Mouse (Mus musculus): ENCODE results near the gene Ly6g6f.

Gene Ly6g6f

DNA sequence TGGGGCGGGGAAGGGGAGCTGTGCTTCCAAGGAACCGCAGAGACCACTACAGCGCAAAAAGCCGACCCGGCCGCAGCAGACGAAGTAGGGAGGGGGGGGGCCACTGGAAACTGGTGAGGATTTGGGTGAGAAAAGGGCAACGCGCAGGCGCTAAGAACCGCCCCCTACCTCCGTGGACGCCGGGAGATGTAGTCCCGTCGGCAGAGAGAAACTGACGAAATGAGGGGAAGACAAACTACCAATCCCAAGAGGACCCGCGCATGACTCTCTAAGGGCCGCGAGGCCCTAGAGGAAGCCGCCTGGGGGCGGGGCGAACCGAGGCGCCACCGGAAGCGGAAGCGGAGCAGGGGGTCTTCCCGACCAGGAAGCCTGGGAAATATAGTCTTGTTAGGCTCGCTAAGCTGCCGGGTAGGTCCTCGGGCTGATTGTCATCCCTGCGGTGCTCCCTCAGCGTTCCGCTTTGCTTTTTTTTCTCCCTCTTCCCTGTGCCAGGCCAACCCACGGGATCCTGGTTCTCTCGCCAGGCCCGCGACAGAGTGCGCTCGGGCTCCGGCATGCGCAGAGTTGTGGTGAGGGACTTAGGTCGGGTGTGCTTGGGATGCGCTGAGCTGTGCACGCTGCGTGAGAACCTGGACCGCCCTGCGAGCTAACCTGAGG is 35.9 kb upstream of the Ly6g6f start, which contains the start of gene Gpank1:
Gene Gpank1, plus strand, starts transcription at position 313 of the 657 bp plus-strand sequence.
- CTCF ChIA-PET = interaction anchor here (0.5 to 2.1 kb wide), 19 partner anchors 9 to 137 kb away, joined by 3 to 9 read pairs (median 4); partner anchors contain the start of genes Apom (in 2 of the 4) and Atp6v1g2 (in 1 of the 4)
- POLR2A ChIA-PET = interaction anchor here (0.5 to 4.4 kb wide), 82 partner anchors 9 to 1033 kb away, joined by 3 to 43 read pairs (median 4); partner anchors contain the start of genes Ddx39b (in 3 of the 4), Abhd16a (in 2 of the 4), Apom (in 2 of the 4) and Msh5 (in 2 of the 4)

DNA sequence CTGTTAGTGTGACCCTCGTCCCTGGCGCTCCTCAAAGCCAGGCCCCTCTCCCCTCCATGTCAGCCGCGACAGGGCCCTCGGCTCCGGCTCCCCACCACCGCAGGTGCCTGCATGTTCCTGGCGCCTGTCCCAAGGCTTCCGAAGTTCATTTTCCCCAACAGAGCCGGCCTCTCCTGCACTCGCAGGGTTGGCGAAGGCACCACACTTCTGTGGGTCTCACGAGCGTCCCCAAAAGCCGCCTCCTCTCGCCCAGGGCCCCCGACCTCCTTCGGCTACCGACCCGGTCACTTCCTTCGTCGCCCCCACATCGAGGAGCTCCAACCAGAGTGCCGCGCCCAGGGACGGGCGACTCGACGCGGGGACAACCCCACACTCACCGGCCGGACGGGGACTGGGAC is 35.3 kb upstream of the Ly6g6f start:
- ChIA-PET POLR2A (interaction anchor here (0.6 to 4.4 kb wide), 62 partner anchors 9 to 476 kb away, joined by 3 to 43 read pairs (median 4); partner anchors contain the start of genes Abhd16a (in 2 of the 4), Apom (in 2 of the 4), Ddx39b (in 2 of the 4) and Bag6 (in 1 of the 4)), CTCF (interaction anchor here (0.5 to 2.1 kb wide), 15 partner anchors 11 to 137 kb away, joined by 3 to 9 read pairs (median 4); partner anchors contain the start of gene Atp6v1g2 (in 1 of the 4))

DNA sequence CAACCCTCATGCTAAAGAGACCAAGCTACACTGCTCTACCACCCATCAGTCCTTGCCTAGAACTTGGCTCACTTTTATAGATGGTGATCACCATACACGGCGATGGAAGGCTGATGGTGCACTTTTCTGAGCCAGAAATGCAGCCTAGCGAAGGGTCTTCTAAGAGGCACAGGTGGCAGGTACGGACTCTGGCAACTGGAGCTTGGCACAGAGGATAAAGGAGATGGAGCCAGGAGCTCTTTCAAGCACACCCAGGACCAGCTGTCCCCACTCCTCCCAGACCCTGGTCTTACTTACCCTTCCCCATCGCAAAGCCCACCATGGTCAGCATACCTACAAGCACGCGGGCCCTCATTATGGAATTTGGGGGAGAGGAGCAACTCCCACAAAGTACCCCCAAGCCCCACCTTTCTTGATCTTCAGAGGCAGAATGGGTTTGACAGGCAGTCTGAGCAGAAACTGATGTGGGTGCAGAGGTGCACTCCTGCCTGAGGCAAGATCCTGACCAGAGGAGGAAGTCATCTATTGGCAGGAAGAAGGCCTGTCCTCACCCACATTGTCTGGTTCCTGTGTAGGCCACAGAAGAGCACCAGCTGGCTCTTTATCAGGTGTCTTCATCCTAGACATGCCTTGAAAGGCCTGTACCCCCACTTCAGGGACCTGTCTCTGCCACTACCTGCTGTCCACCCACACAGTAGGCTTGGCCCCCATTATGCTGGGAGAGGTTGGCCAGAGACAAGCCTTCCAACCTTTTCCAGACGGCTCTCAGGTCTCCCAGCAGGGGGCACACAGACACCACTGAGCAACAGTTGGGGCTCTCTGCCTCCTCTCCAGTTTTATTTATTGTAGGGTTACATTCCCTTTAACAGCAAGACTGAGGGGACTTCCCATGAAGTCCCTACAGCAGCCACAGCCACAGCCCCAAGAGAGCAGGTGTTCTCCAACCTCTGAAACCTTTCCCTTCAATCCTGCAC is 29.9 kb upstream of the Ly6g6f start, which contains the start of gene Ly6g5b:
Gene Ly6g5b, minus strand, starts transcription at position 383 of the 974 bp plus-strand sequence.
- POLR2A ChIA-PET = interaction anchor here in 2 of 4 experiments (0.7 to 2.3 kb wide), 6 partner anchors 9 to 51 kb away, joined by 3 to 15 read pairs (median 3); partner anchors contain the start of gene D17H6S53E (in 1 of the 2)
- CTCF ChIA-PET = interaction anchor here in 3 of 4 experiments (0.6 to 1.4 kb wide), 3 partner anchors 12 to 159 kb away, joined by 3 read pairs; no protein-coding TSS in a partner anchor

DNA sequence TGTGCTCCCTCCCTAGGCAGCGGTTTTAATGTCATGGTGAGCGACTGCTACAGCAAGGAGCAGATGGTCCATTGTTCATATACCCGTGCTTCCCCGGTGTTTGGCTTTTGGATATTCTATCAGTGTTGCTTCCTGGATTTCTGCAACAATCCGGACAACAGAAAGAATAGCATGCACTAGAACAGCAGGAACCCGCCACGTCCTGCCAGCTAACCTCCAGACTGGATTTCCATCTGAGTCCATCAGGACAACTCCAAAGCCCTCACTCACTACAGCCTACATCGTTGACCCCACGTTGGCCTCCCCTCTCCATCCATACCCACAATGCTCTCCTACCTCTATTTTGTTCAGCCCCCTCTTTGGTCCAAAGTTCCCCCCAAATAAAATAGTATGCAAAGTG is 26.4 kb upstream of the Ly6g6f start:
- POLR2A ChIA-PET = interaction anchor here in 2 of 4 experiments (0.6 to 3.7 kb wide), 10 partner anchors 9 to 159 kb away, joined by 3 to 19 read pairs (median 4); partner anchors contain the start of genes Csnk2b (in 2 of the 2), D17H6S53E (in 2 of the 2), Gpank1 (in 2 of the 2) and Apom (in 1 of the 2)
- CTCF ChIA-PET = interaction anchor here in 3 of 4 experiments (0.6 to 2.4 kb wide), 4 partner anchors 10 to 885 kb away, joined by 3 to 6 read pairs (median 5); no protein-coding TSS in a partner anchor

DNA sequence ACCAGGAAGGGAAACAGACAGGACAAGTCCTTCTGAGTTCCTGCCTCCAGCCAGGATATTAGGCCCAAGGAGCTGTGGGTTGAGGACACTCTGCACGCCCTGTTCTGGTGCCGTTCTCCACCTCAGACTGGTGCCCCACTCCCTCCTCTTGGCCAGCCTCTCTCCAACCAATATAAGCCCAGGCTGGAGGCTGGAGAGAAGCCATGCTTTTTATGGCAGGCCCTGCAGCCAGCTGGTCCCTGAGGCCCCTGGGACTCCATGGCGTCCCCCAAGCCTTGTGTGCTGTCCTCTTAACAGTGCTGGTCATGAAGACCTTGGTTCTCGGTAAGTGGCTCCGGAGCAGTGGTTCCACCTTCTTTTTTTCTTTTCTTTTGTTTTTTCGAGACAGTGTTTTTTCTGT is 22.7 kb upstream of the Ly6g6f start, which contains the start of gene Ly6g5c:
Gene Ly6g5c, plus strand, starts transcription at position 183 of the 400 bp plus-strand sequence.
- ChIA-PET POLR2A (interaction anchor here in 3 of 4 experiments (0.6 to 1.9 kb wide), 9 partner anchors 9 to 1152 kb away, joined by 3 to 10 read pairs (median 4); partner anchors contain the start of genes Csnk2b (in 1 of the 3) and Gpank1 (in 1 of the 3)), CTCF (interaction anchor here in 2 of 4 experiments (0.5 to 1.0 kb wide), 3 partner anchors 11 to 102 kb away, joined by 7 to 14 read pairs (median 8); no protein-coding TSS in a partner anchor)

DNA sequence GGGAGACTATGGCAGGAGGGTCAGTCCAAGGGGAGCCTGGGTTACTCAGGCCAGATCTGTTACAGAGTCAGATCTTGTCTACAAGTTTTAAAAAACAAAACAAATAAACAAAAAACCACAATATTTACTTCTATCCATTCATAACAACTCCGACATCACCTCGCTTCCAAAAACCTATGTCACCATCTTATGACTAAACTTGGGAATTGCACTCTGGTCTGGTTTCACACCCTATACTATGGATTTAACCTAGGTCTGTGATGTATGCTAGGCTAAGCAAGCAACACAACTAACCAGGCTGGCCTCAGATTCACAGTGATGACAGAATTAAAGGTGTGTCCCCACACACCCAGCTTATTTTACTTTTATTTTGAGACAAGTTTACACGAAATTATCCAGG is 21.1 kb upstream of the Ly6g6f start:
- ChIA-PET CTCF (interaction anchor here in 2 of 4 experiments (0.7 to 3.3 kb wide), 5 partner anchors 85 to 408 kb away, joined by 3 to 16 read pairs (median 4); no protein-coding TSS in a partner anchor), POLR2A (interaction anchor here in 3 of 4 experiments (0.5 to 2.4 kb wide), 16 partner anchors 8 to 987 kb away, joined by 3 to 13 read pairs (median 3); partner anchors contain the start of genes Gpank1 (in 1 of the 3) and H2-DMa (in 1 of the 3))

DNA sequence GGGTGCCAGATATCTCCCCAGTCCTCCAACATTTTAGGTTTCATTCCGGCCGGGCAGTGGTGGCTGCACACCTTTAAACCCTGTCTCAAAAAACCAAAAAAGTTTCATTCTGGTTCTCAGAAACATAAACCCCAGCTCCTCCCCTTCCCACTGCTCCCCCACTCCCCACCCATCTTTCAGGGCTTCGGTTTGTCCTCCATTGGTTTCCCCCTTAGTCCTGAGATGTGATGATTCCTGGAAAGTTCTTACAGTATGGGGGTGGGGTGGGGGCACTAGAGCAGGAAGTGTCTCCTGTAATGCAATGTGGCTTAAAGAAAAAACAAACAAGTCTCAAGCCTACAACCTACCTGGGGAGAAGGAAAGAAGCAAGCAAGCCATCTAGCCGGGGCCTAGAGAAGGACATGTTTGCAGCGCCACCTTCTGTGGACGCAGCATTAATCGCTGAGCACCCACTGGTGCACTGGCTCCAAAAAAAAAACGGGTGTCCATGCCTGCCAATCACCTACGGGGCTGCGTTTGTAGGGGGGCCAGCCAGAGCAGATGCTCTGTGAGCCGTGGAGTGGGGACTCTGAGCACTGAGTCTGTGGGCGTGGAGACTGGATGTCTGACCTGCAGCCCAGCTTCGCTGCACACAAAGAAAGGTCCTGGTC is 20.5 kb upstream of the Ly6g6f start:
- ChIA-PET CTCF (interaction anchor here in 3 of 4 experiments (0.7 to 3.3 kb wide), 6 partner anchors 9 to 408 kb away, joined by 3 to 16 read pairs (median 5); no protein-coding TSS in a partner anchor), POLR2A (interaction anchor here in 3 of 4 experiments (0.6 to 2.4 kb wide), 10 partner anchors 9 to 987 kb away, joined by 3 to 13 read pairs (median 4); partner anchors contain the start of genes Gpank1 (in 1 of the 3) and H2-DMa (in 1 of the 3))

DNA sequence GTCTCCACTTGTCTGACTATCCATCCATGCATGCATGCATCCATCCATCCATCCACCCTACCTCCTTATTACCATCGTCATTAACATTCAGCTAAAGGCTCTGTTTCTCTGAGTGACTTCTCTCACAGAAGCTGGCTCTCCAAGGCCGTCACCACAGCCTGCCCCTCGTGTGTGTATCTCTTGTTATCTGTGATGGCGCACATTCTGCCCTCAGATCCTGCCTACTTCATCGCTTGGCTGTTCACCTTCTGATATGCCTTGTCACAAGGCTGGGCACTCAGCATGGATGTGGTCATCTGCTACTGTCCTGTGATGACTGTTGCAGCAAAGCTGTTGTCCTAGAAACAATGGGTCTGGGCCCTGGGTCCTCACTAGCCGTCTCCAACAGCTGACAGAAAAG is 19.3 kb upstream of the Ly6g6f start:
- ChIA-PET POLR2A (interaction anchor here (0.5 to 1.4 kb wide), 5 partner anchors 11 to 458 kb away, joined by 3 to 6 read pairs (median 4); partner anchors contain the start of genes Atf6b (in 1 of the 4) and Ly6g6f (in 1 of the 4)), CTCF (interaction anchor here in 2 of 4 experiments (1.4 to 3.3 kb wide), 3 partner anchors 8 to 83 kb away, joined by 6 to 16 read pairs (median 10); no protein-coding TSS in a partner anchor)

DNA sequence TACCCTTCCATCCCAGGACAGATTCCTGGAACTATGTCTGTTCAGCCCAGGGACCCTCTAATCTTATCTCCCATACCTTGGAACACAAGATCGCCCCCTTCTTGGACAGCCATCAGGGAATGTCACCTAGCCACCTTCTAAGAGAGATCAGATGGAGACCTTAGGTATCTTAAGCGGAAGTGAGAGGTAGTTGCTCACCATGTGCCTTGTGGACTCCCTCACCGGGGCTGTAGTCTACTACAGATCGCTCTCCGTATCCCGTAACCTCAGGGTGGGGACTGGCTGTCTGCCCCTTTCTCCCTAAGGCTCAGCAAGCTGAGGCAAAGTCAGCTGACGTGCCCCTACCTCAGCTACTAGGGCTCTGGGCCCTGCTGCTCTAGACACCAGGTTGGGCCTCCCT is 18.7 kb upstream of the Ly6g6f start:
- CTCF ChIA-PET = interaction anchor here in 2 of 4 experiments (0.6 to 3.3 kb wide), 2 partner anchors 83 kb away, joined by 3 to 16 read pairs; no protein-coding TSS in a partner anchor
- POLR2A ChIA-PET = interaction anchor here in 3 of 4 experiments (0.8 to 1.4 kb wide), 4 partner anchors 10 to 50 kb away, joined by 3 to 4 read pairs (median 3); partner anchors contain the start of genes Gpank1 (in 1 of the 3) and Ly6g6f (in 1 of the 3)

DNA sequence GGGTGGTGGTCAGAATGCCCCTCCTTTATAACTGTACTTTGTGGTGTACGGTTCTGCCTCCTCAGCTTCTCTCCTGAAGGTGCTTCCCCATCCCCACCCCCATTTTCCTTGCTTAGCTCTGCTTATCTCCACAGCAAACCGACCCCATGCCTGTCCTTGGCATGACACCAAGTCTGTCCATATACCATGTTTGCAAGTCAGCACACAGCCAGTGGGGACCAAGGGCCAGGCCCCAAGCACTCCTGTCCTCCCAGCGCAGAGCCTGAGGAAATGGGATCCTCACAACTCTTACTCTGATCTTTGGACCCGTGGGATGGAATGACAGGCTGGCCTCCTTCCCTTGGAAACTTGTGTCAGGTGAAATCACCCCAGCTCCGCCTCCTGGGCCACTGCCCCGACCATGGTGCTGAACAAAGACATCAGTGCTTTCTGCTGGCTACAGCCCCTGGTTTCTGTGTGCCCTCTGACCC is 17.8 kb upstream of the Ly6g6f start:
- POLR2A ChIA-PET = interaction anchor here in 2 of 4 experiments (0.6 to 4.7 kb wide), 8 partner anchors 8 to 151 kb away, joined by 3 to 13 read pairs (median 4); partner anchors contain the start of genes Gpank1 (in 1 of the 2) and Ly6g5b (in 1 of the 2)
- CTCF ChIA-PET = interaction anchor here in 1 of 4 experiments (1.4 to 1.6 kb wide), 2 partner anchors 11 to 82 kb away, joined by 3 to 5 read pairs; no protein-coding TSS in a partner anchor

DNA sequence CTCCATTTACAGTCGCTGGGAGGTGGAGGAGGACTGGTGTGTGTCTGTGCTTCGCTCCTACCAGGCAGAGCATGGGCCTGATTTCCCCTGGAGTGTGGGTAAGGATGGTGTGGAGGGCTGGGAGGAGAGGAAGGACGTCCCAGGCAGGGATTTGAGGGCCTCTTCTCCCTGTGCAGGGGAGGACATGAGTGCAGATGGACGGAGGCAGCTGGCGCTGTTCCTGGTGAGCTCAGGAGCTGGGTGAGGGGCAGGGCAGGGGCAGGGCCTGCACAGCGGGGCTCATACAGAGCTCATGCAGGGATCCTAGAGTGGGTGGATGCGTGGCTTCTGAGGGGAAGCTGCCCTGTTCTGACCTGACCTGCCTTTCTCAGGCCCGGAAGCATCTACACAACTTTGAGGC is 16.9 kb upstream of the Ly6g6f start:
- ChIA-PET POLR2A (interaction anchor here in 2 of 4 experiments (0.6 to 4.7 kb wide), 12 partner anchors 9 to 150 kb away, joined by 3 to 13 read pairs (median 4); partner anchors contain the start of genes Apom (in 1 of the 2), Csnk2b (in 1 of the 2), Gpank1 (in 1 of the 2) and Msh5 (in 1 of the 2)), CTCF (interaction anchor here in 1 of 4 experiments (0.8 to 1.6 kb wide), 4 partner anchors 10 to 81 kb away, joined by 3 to 5 read pairs (median 4); no protein-coding TSS in a partner anchor)

DNA sequence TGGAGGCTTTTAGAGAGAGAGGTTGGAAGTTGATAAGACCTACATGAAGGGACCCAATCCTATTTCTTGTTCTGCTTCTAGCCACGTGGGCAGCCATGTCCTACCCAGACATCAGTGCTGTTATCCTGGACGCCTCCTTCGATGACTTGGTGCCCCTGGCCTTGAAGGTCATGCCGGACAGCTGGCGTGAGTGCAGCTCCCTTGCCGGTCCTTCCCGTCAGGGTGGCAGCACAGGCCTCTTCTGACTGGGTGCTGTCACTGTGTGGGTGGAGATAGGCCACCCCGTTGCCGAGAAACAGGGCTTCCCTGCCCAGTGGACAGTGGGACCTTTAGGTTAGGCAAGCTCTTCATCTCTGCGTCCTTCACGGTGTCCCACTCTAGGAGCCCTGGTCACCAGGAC is 15.8 kb upstream of the Ly6g6f start:
- CTCF ChIA-PET = interaction anchor here in 2 of 4 experiments (0.8 to 1.6 kb wide), 4 partner anchors 11 to 80 kb away, joined by 3 to 5 read pairs (median 4); no protein-coding TSS in a partner anchor
- POLR2A ChIA-PET = interaction anchor here in 3 of 4 experiments (0.7 to 4.7 kb wide), 11 partner anchors 10 to 148 kb away, joined by 3 to 13 read pairs (median 5); partner anchors contain the start of genes Apom (in 1 of the 3), Csnk2b (in 1 of the 3), D17H6S53E (in 1 of the 3) and Gpank1 (in 1 of the 3)

DNA sequence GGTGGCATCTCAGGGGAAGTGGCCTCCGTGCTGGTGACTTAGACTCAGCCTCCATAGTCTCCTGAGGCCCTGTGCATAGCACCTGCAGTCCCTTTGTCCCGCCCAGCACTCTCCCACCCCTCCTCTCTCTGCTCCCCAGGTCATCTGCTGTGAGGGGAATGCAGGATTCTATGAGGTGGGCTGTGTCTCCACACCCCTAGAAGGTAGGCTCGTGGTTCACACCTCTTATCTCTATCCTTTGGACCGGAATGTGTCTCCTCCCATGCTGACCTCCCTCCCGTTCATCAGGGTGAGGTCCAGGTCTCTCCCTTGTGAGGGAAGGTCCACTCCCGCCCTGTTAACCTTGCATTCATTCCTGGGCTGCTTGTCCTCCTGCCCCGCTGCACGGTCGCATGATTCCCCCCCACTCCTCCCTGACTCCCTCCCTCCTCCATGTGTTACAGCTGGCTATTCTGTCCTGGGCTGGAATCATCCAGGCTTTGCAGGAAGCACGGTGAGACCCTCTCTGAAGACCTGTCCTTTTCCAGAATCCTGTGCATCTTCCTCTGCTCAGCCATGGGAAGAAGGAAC is 14.9 kb upstream of the Ly6g6f start:
- CTCF ChIA-PET = interaction anchor here in 2 of 4 experiments (0.6 to 4.6 kb wide), 4 partner anchors 13 to 149 kb away, joined by 5 to 28 read pairs (median 6); partner anchors contain the start of genes Abhd16a (in 1 of the 2) and Ly6g6f (in 1 of the 2)
- POLR2A ChIA-PET = interaction anchor here in 3 of 4 experiments (0.5 to 4.7 kb wide), 12 partner anchors 10 to 148 kb away, joined by 3 to 13 read pairs (median 4); partner anchors contain the start of genes Apom (in 1 of the 3), Clic1 (in 1 of the 3), D17H6S53E (in 1 of the 3) and Ddah2 (in 1 of the 3)

DNA sequence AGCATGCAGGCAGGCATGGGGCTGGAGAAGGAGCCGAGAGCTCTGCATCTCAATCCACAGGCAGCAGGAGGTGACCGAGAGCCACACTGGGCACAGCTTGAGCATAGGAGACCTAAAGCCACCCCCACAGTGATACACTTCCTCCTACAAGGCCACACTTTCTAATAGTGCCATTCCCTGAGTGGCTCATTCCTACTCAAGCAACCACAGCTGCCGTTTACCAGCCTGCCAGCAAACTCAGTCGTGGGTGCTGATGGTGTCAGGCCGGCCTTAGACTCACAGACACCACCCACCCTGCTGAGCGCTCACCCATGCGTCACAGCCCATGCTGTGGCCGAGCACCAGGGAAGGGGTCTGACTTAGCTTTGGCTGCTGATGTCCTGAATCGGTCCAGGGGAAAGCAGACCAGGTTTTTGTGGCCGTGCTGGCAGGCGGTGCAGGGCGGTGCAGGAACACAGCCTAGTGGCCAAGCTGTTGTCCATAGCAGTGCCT is 11.8 kb upstream of the Ly6g6f start:
- CTCF ChIA-PET = interaction anchor here in 2 of 4 experiments (0.6 to 4.6 kb wide), 23 partner anchors 8 to 666 kb away, joined by 3 to 28 read pairs (median 4); partner anchors contain the start of genes Gpank1 (in 2 of the 2), Abhd16a (in 1 of the 2), Ly6g5c (in 1 of the 2) and Ly6g6f (in 1 of the 2)
- POLR2A ChIA-PET = interaction anchor here in 3 of 4 experiments (0.5 to 2.6 kb wide), 44 partner anchors 8 to 147 kb away, joined by 3 to 13 read pairs (median 4); partner anchors contain the start of genes D17H6S53E (in 2 of the 3), Ddx39b (in 2 of the 3), Ly6g6e (in 2 of the 3) and Sapcd1 (in 2 of the 3)
